ENCODE assay signal across 13 mouse cellular contexts in genomic region chr10:4787003-4787628, GRCm38 (mm10).
DNase-seq lines count a peak whose midpoint lies in the region; TF ChIP-seq lines count a peak whose summit lies in the region.
"Had no signal": no experiment of that assay in that cellular context is flagged by ENCODE, and none has a peak within 500 bp of the region (broad histone marks: within the 10 kb centered on the region; RNA-seq: fewer than 3 reads in every experiment).

No protein-coding gene starts in this region.

- H3K27me3 ChIP-seq in CH12.LX (replicated peaks) = no peaks in the 10 kb centered on the region
- no peaks in the 10 kb centered on the region for H3K27me3 ChIP-seq in megakaryocyte, embryonic 14.5 days (replicated peaks)
- H3K27me3 ChIP-seq: embryonic facial prominence, embryonic 15.5 days; limb, embryonic 12.5 days; midbrain, embryonic 12.5 days had no signal

- H3K9ac ChIP-seq in CH12.LX (ENCODE audit: insufficient read depth, low read depth) = no peak overlapping the region
- H3K9ac ChIP-seq: embryonic facial prominence, embryonic 15.5 days; limb, embryonic 12.5 days; midbrain, embryonic 12.5 days had no signal

- no peak for TF ChIP-seq EP300 in CH12.LX (IDR thresholded peaks at IDR 0.05; ENCODE audit: low read length)

- DNase-seq in kidney, postnatal 14 days = peak; percentile 7
- no peak for DNase-seq in kidney, adult 8-10 months
- peak; percentile 30 for DNase-seq in CH12.LX (ENCODE audit: extremely low read depth)
- DNase-seq in gastrocnemius, postnatal 10 days = peak; percentile 19
- no peak for DNase-seq in adipocyte (ENCODE audit: low spot score)
- no peak for DNase-seq in left cerebral cortex, adult 9 months (ENCODE audit: low spot score in 2 of 2)
- DNase-seq in embryo, embryonic 9.5 days (ENCODE audit: extremely low spot score) = no peak
- DNase-seq: adrenal gland, adult 8-10 months; cerebellum, adult 11-12 months had no signal

- dilution Hi-C loops in CH12.LX (cut with MboI; ENCODE audit: extremely low pct_ligation_motif_present, extremely low pct_unique_long_range_greater_than_20kb, low sequenced_read_pairs) = no loop called here

- peaks cover 0 to 8% of the 10 kb centered on the region in 2 experiments; a peak in 2 of 4 replicates for H3K4me1 ChIP-seq in CH12.LX (ENCODE audit: control insufficient read depth in 1 of 2, insufficient read depth in 2 of 2)
- peaks cover 52% of the 10 kb centered on the region for H3K4me1 ChIP-seq in megakaryocyte, embryonic 14.5 days
- H3K4me1 ChIP-seq: embryonic facial prominence, embryonic 15.5 days; limb, embryonic 12.5 days; midbrain, embryonic 12.5 days had no signal

- H3K36me3 ChIP-seq in CH12.LX (replicated peaks in 1 of 2; ENCODE audit: control insufficient read depth in 1 of 2, insufficient read depth in 1 of 2, low read length in 1 of 2) = no peaks in the 10 kb centered on the region
- H3K36me3 ChIP-seq in megakaryocyte, embryonic 14.5 days (replicated peaks; ENCODE audit: low read length) = no peaks in the 10 kb centered on the region
- H3K36me3 ChIP-seq: embryonic facial prominence, embryonic 15.5 days; limb, embryonic 12.5 days; midbrain, embryonic 12.5 days had no signal

- no peak for TF ChIP-seq RAD21 in CH12.LX (IDR thresholded peaks at IDR 0.05; ENCODE audit: low read depth, low read length)

- H3K4me3 ChIP-seq in CH12.LX (replicated peaks in 1 of 3; ENCODE audit: low read depth in 2 of 3, low read length in 2 of 3, poor library complexity in 1 of 3) = no peak overlapping the region
- H3K4me3 ChIP-seq in megakaryocyte, embryonic 14.5 days (replicated peaks) = peak overlapping the region; percentile 67
- H3K4me3 ChIP-seq: embryonic facial prominence, embryonic 15.5 days; limb, embryonic 12.5 days; midbrain, embryonic 12.5 days had no signal

- H3K9me3 ChIP-seq in CH12.LX (replicated peaks; ENCODE audit: low read length) = no peaks in the 10 kb centered on the region
- no peaks in the 10 kb centered on the region for H3K9me3 ChIP-seq in megakaryocyte, embryonic 14.5 days
- H3K9me3 ChIP-seq: embryonic facial prominence, embryonic 15.5 days; limb, embryonic 12.5 days; midbrain, embryonic 12.5 days had no signal

- H3K79me2 ChIP-seq in CH12.LX (replicated peaks; ENCODE audit: control insufficient read depth, extremely low read depth, insufficient read depth, poor library complexity, severe bottlenecking) = no peaks in the 10 kb centered on the region

- no peak for TF ChIP-seq POLR2A in CH12.LX (IDR thresholded peaks at IDR 0.05; ENCODE audit: low read depth, low read length)

- H3K4me2 ChIP-seq in CH12.LX (ENCODE audit: insufficient read depth, low read depth, poor library complexity, severe bottlenecking) = no peak overlapping the region
- H3K4me2 ChIP-seq: embryonic facial prominence, embryonic 15.5 days; limb, embryonic 12.5 days; midbrain, embryonic 12.5 days had no signal

- in situ Hi-C loops in CH12.LX (cut with MboI; ENCODE audit: low pct_ligation_motif_present, low pct_unique_long_range_greater_than_20kb, low sequenced_read_pairs) = no loop called here

- no peak overlapping the region for H3K27ac ChIP-seq in CH12.LX (ENCODE audit: insufficient read depth, low read depth)
- H3K27ac ChIP-seq: embryonic facial prominence, embryonic 15.5 days; limb, embryonic 12.5 days; midbrain, embryonic 12.5 days had no signal

- no peak for TF ChIP-seq CTCF in CH12.LX (conservative IDR thresholded peaks at IDR 0.05 in 1 of 2, IDR thresholded peaks at IDR 0.05 in 1 of 2; ENCODE audit: low read depth in 2 of 2, low read length in 2 of 2)

TF ChIP-seq in CH12.LX, 34 proteins besides CTCF, POLR2A, EP300 and RAD21:
- TF ChIP-seq NELFE (IDR thresholded peaks at IDR 0.05; ENCODE audit: low read depth, low read length) (no peak), BHLHE40 (IDR thresholded peaks at IDR 0.05; ENCODE audit: low read depth, low read length) (0 out of 2 replicates have a peak, but pooled peaks have one; percentile 18)

Comparison
In these comparisons a context has a peak if more than half of its experiments do, and no peak if none do; other contexts are left out.
1. DNase-seq: peak in kidney, postnatal 14 days (single experiment), CH12.LX (single experiment) and gastrocnemius, postnatal 10 days (single experiment); none in kidney, adult 8-10 months (0 of 2), adipocyte (single experiment), left cerebral cortex, adult 9 months (0 of 2) and embryo, embryonic 9.5 days (single experiment).